Mouse (Mus musculus): Measurements from ENCODE around the gene Mfsd13b. TPM values are rescaled to one million over a fixed set of nuclear protein-coding genes. Genes with fewer than 3 reads are reported as not detected.

The Mfsd13b gene
- polyA plus RNA-seq (2014; fragmentation: Nextera tagmentation; extraction: Ambion mirVana) = 0.15 TPM in 1 of 2 replicates, not detected in the other

DNA sequence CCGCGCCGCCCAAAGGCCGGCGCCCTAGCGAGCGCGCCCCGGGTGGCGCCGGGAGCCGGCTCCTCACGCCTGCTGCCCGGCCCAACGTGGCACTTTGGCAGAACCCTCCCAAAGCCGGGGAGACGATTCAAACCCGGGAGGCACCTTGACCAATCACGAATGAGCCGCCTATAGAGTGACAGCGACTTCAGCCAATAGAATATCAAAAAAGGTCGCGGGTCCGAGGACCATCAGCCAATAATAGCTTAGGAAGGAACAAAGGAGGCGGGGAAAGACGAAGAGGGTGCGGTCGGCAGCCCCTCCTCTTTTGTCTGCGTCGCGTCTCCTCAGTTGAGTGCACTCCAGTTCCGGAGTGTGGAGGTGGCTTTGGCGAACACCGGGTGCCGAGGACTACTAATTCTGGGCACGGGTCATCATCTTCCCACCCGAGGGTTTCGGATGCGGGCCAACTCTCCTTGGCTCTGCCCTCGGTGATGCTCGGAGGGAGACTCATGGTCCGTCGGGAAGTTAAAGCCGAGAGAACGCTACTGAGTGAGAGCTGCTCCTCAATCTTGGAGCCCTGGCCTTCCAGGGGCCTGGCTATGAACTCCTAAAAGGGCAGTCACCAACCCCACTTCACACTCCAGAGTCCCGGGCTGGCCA, at the start of gene Mfsd13b, which contains the start of gene Cdr2:
Mfsd13b (plus strand) TSS at position 310 of the 642 bp plus-strand sequence.
Cdr2 (minus strand) TSS at position 113 of the 642 bp plus-strand sequence.
- H3K4me1 ChIP-seq (ENCODE audit: control insufficient read depth, insufficient read depth, low read length) = no peaks in the 10 kb centered on the region
- peak within 1 kb of the TSS; percentile 6; the same call in 1 of the 2 replicates for H3K27ac ChIP-seq (ENCODE audit: low read depth, low read length)
- ATAC-seq (ENCODE audit: insufficient read depth, low FRiP score, low TSS enrichment) (peak; percentile 98), DNase-seq (ENCODE audit: low spot score) (peak; percentile 93)
- no peaks in the 10 kb centered on the region for H3K36me3 ChIP-seq (ENCODE audit: control insufficient read depth, insufficient read depth, low read length)
- H3K4me3 ChIP-seq (ENCODE audit: low read depth, low read length) = peak within 1 kb of the TSS; percentile 57
- no peaks in the 10 kb centered on the region for H3K27me3 ChIP-seq (ENCODE audit: control insufficient read depth, insufficient read depth, low read length)
- H3K9me3 ChIP-seq (ENCODE audit: control insufficient read depth, low read length) = no peaks in the 10 kb centered on the region
- H3K9ac ChIP-seq (ENCODE audit: low read length) = peak within 1 kb of the TSS; percentile 59
- peak within 1 kb of the TSS; percentile 68 for H3K4me2 ChIP-seq (ENCODE audit: low read depth)
- under 1% methylated on average over 46 of the region's 46 CpGs for WGBS

DNA sequence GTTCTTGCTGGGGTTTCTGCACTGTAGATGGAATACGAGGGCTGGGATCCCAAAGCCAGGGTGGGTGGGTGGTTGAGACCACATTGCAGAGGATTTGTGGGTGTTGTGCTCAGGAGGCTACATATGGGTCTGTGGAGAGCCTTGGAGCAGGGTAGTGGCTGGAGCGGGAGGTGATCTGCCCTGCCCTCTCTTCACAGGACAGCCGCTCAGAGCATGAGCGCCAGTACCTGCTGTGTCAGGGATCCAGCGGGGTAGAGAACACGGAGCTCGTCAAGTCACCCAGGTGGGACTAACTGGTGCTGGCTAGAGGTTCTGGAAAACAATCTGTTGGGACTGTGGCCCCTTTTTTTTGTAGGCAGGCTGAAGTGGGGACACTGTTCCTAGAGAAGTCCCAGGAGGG, 49.2 kb upstream of the Mfsd13b start:
- 94% methylated on average over 7 of the region's 7 CpGs for WGBS
- no peak overlapping the region for H3K27ac ChIP-seq (ENCODE audit: low read depth, low read length)
- H3K4me1 ChIP-seq (ENCODE audit: control insufficient read depth, insufficient read depth, low read length) = no peaks in the 10 kb centered on the region
- H3K9me3 ChIP-seq (ENCODE audit: control insufficient read depth, low read length) = no peaks in the 10 kb centered on the region
- H3K9ac ChIP-seq (ENCODE audit: low read length) = no peak overlapping the region
- peaks cover 24% of the 10 kb centered on the region for H3K36me3 ChIP-seq (ENCODE audit: control insufficient read depth, insufficient read depth, low read length)
- no peak overlapping the region for H3K4me2 ChIP-seq (ENCODE audit: low read depth)
- no peak overlapping the region for H3K4me3 ChIP-seq (ENCODE audit: low read depth, low read length)
- ATAC-seq (ENCODE audit: insufficient read depth, low FRiP score, low TSS enrichment) = no peak
- H3K27me3 ChIP-seq (ENCODE audit: control insufficient read depth, insufficient read depth, low read length) = no peaks in the 10 kb centered on the region
- no peak for DNase-seq (ENCODE audit: low spot score)

DNA sequence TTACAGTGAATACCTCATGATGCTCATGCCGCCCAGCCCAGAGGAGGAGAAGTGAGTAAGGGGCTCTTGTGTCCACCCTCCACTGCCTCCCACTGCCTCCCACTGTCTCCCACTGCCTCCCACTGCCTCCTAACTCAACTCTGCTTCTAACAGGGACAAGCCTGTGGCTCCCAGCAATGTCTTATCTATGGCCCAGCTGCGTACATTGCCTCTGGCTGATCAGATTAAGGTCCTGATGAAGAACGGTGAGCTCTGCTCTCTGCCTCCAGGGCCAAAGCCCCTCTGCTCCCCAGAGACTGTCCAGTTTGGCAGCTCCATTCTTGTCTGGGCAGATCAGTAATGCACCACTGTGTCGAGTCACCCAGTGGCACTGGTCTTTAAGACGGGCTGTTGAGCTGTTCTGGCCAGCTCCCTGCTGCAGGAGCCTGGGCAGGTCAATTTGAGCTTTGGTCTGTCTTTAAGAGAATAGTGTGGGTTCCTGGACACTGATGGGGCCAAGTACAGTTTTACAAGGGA, 48.6 kb upstream of the Mfsd13b start:
- ATAC-seq (ENCODE audit: insufficient read depth, low FRiP score, low TSS enrichment) (no peak), DNase-seq (ENCODE audit: low spot score) (no peak)
- Histone ChIP-seq H3K4me1 (ENCODE audit: control insufficient read depth, insufficient read depth, low read length) (no peaks in the 10 kb centered on the region), H3K27me3 (ENCODE audit: control insufficient read depth, insufficient read depth, low read length) (no peaks in the 10 kb centered on the region), H3K36me3 (ENCODE audit: control insufficient read depth, insufficient read depth, low read length) (peaks cover 19% of the 10 kb centered on the region), H3K4me2 (ENCODE audit: low read depth) (no peak overlapping the region), H3K9me3 (ENCODE audit: control insufficient read depth, low read length) (no peaks in the 10 kb centered on the region), H3K27ac (ENCODE audit: low read depth, low read length) (no peak overlapping the region), H3K9ac (ENCODE audit: low read length) (no peak overlapping the region), H3K4me3 (ENCODE audit: low read depth, low read length) (no peak overlapping the region)
- 83% methylated on average over 4 of the region's 5 CpGs for WGBS

DNA sequence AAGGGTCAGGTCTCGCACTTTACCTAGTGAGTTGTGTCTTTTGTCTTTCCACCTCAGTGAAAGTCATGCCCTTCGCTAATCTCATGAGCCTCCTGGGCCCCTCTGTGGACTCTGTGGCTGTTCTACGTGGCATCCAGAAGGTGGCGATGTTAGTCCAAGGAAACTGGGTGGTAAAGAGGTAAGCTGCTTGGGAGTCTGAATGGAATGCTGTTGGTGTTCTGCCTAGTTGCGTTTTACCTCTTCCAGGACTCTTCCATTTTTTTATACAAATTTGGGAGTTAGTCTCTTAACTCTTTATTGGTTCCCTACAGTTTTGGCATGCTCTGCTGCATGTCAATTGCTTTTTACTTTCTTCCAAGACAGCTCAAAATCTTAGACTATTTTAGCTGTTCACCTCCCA, 47.6 kb upstream of the Mfsd13b start:
- H3K4me1 ChIP-seq (ENCODE audit: control insufficient read depth, insufficient read depth, low read length) = no peaks in the 10 kb centered on the region
- no peak overlapping the region for H3K27ac ChIP-seq (ENCODE audit: low read depth, low read length)
- H3K36me3 ChIP-seq (ENCODE audit: control insufficient read depth, insufficient read depth, low read length) = peaks cover 16% of the 10 kb centered on the region
- H3K4me3 ChIP-seq (ENCODE audit: low read depth, low read length) = no peak overlapping the region
- H3K9me3 ChIP-seq (ENCODE audit: control insufficient read depth, low read length) = no peaks in the 10 kb centered on the region
- no peak for ATAC-seq (ENCODE audit: insufficient read depth, low FRiP score, low TSS enrichment)
- 49% methylated on average over 5 of the region's 5 CpGs for WGBS
- no peak overlapping the region for H3K4me2 ChIP-seq (ENCODE audit: low read depth)
- peak; percentile 46 for DNase-seq (ENCODE audit: low spot score)
- H3K27me3 ChIP-seq (ENCODE audit: control insufficient read depth, insufficient read depth, low read length) = no peaks in the 10 kb centered on the region
- H3K9ac ChIP-seq (ENCODE audit: low read length) = no peak overlapping the region

DNA sequence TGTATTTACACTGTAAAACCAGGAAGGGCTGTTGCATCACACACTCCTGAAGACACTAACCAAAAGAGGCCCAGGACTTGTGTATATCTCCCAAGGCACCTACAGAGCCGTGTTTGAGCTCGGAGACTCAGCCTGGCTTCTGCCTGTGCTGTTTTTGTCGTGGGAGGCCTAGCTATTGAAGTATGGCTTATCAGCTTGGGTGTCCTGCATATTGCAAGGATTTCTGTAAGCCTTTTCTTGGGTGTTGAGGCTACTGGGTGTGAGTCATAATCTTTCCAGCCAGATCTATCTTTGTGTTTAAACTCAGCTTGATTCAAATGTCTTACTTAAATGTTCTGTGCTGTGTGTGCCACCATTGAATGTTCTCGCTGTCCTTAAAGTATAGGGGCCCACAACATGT, 45.8 kb upstream of the Mfsd13b start:
- no peaks in the 10 kb centered on the region for H3K27me3 ChIP-seq (ENCODE audit: control insufficient read depth, insufficient read depth, low read length)
- no peak overlapping the region for H3K27ac ChIP-seq (ENCODE audit: low read depth, low read length)
- 88% methylated on average over 4 of the region's 4 CpGs for WGBS
- H3K36me3 ChIP-seq (ENCODE audit: control insufficient read depth, insufficient read depth, low read length) = peaks cover 26% of the 10 kb centered on the region
- H3K9ac ChIP-seq (ENCODE audit: low read length) = no peak overlapping the region
- no peaks in the 10 kb centered on the region for H3K4me1 ChIP-seq (ENCODE audit: control insufficient read depth, insufficient read depth, low read length)
- H3K4me2 ChIP-seq (ENCODE audit: low read depth) = no peak overlapping the region
- H3K4me3 ChIP-seq (ENCODE audit: low read depth, low read length) = no peak overlapping the region
- DNase-seq (ENCODE audit: low spot score) (no peak), ATAC-seq (ENCODE audit: insufficient read depth, low FRiP score, low TSS enrichment) (no peak)
- H3K9me3 ChIP-seq (ENCODE audit: control insufficient read depth, low read length) = no peaks in the 10 kb centered on the region

DNA sequence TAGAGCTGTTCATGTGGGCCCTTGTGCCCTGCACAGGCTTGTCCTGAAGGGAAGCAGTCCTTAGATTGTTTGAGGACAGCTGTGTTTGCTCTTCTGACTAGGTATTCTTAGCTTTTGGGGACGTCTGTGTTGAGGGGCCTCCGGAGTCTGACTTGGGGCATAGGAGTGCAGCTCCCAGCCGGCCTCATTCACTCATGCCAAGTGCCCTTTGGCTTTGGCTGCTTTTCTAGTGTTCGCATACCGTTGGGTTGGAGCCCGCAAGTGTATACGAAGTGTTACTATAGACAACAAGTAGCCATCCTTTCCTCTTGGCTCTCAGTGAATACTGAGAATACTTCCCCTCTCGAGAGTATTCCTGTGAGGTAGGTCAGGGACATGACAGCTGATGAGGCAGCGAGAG, 44.1 kb upstream of the Mfsd13b start:
- Histone ChIP-seq H3K27ac (ENCODE audit: low read depth, low read length) (no peak overlapping the region), H3K9me3 (ENCODE audit: control insufficient read depth, low read length) (no peaks in the 10 kb centered on the region), H3K9ac (ENCODE audit: low read length) (no peak overlapping the region), H3K4me1 (ENCODE audit: control insufficient read depth, insufficient read depth, low read length) (no peaks in the 10 kb centered on the region), H3K4me3 (ENCODE audit: low read depth, low read length) (no peak overlapping the region), H3K27me3 (ENCODE audit: control insufficient read depth, insufficient read depth, low read length) (no peaks in the 10 kb centered on the region), H3K4me2 (ENCODE audit: low read depth) (no peak overlapping the region), H3K36me3 (ENCODE audit: control insufficient read depth, insufficient read depth, low read length) (peaks cover 30% of the 10 kb centered on the region)
- DNase-seq (ENCODE audit: low spot score) (no peak), ATAC-seq (ENCODE audit: insufficient read depth, low FRiP score, low TSS enrichment) (no peak)
- WGBS = 93% methylated on average over 9 of the region's 9 CpGs

DNA sequence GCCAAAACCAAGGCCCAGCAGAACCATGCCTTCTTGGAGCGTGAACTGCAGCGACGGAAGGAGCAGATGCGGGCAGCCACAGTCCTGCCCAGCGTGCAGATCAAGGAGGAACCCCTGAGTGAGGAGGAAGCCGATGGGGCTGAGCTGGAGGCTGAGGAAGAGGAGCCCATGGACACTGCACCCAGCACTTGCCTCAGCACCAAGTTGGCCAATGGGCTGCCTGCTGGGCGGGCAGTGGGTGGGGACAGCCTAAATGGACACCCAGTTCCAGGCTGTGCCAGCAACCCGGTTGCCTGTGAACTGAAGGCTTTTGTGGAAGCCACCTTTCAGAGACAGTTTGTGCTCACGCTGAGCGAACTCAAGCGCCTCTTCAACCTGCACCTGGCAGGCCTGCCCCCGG, 42.0 kb upstream of the Mfsd13b start:
- no peaks in the 10 kb centered on the region for H3K27me3 ChIP-seq (ENCODE audit: control insufficient read depth, insufficient read depth, low read length)
- peaks cover 28% of the 10 kb centered on the region for H3K36me3 ChIP-seq (ENCODE audit: control insufficient read depth, insufficient read depth, low read length)
- WGBS = 91% methylated on average over 12 of the region's 12 CpGs
- ATAC-seq (ENCODE audit: insufficient read depth, low FRiP score, low TSS enrichment) = no peak
- H3K4me1 ChIP-seq (ENCODE audit: control insufficient read depth, insufficient read depth, low read length) = no peaks in the 10 kb centered on the region
- H3K9ac ChIP-seq (ENCODE audit: low read length) = no peak overlapping the region
- H3K27ac ChIP-seq (ENCODE audit: low read depth, low read length) = no peak overlapping the region
- no peak for DNase-seq (ENCODE audit: low spot score)
- H3K4me2 ChIP-seq (ENCODE audit: low read depth) = no peak overlapping the region
- no peaks in the 10 kb centered on the region for H3K9me3 ChIP-seq (ENCODE audit: control insufficient read depth, low read length)
- H3K4me3 ChIP-seq (ENCODE audit: low read depth, low read length) = no peak overlapping the region

DNA sequence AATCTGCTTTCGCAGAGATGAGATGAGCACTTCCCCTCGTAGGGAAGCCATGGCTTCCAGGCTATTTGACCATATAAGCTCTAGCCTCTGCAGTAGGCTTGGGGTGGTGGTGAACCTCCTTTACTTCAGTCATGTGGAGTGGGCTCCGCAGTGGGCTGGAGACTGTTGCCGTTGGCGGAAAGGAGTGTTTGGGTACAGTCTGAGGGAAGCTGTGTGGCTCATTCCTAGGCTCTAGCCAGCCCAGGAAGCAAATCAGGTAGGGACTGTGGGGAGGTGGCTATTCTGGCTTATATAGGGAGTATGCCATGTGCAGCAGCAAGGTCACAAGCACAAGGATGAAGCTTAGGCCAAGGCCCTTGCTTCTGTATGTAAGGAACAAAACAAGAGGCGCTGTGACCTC, 41.1 kb upstream of the Mfsd13b start:
- Histone ChIP-seq H3K4me1 (ENCODE audit: control insufficient read depth, insufficient read depth, low read length) (no peaks in the 10 kb centered on the region), H3K4me3 (ENCODE audit: low read depth, low read length) (no peak overlapping the region), H3K9ac (ENCODE audit: low read length) (no peak overlapping the region), H3K4me2 (ENCODE audit: low read depth) (no peak overlapping the region), H3K36me3 (ENCODE audit: control insufficient read depth, insufficient read depth, low read length) (peaks cover 28% of the 10 kb centered on the region), H3K27ac (ENCODE audit: low read depth, low read length) (no peak overlapping the region), H3K27me3 (ENCODE audit: control insufficient read depth, insufficient read depth, low read length) (no peaks in the 10 kb centered on the region), H3K9me3 (ENCODE audit: control insufficient read depth, low read length) (no peaks in the 10 kb centered on the region)
- no peak for ATAC-seq (ENCODE audit: insufficient read depth, low FRiP score, low TSS enrichment)
- 96% methylated on average over 6 of the region's 6 CpGs for WGBS
- no peak for DNase-seq (ENCODE audit: low spot score)

DNA sequence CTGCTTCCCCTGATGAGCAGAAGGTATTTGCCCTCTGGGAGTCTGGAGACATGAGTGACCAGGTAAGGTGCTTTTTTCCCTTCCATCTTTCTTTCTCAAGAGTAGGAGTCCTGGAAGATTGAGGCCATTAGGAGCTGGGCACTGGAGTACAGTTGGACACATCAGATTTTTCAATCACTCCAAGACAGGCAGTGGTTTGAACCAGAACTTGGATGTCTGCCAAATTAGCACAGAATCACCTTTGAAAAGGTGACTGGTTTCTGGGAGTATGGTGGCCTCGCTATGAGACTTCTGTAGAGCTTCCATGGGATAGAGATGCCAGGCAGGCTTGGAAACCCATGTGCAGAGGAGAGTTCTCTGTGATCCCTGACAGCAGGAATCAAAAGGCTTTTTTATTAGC, 39.8 kb upstream of the Mfsd13b start:
- WGBS = 94% methylated on average over 1 of the region's 1 CpGs
- Histone ChIP-seq H3K4me3 (ENCODE audit: low read depth, low read length) (no peak overlapping the region), H3K36me3 (ENCODE audit: control insufficient read depth, insufficient read depth, low read length) (peaks cover 24% of the 10 kb centered on the region), H3K9me3 (ENCODE audit: control insufficient read depth, low read length) (no peaks in the 10 kb centered on the region), H3K9ac (ENCODE audit: low read length) (no peak overlapping the region), H3K27me3 (ENCODE audit: control insufficient read depth, insufficient read depth, low read length) (no peaks in the 10 kb centered on the region), H3K4me1 (ENCODE audit: control insufficient read depth, insufficient read depth, low read length) (no peaks in the 10 kb centered on the region), H3K27ac (ENCODE audit: low read depth, low read length) (no peak overlapping the region), H3K4me2 (ENCODE audit: low read depth) (no peak overlapping the region)
- ATAC-seq (ENCODE audit: insufficient read depth, low FRiP score, low TSS enrichment) = no peak
- DNase-seq (ENCODE audit: low spot score) = no peak

Measured in neural tube, embryonic 11.5 days (tissue).